Mouse (Mus musculus) liver, adult 2 months (tissue): ENCODE data around the gene Gm26602.
A peak's percentile ranks its signal among the peaks of the same experiment; 100 is the strongest.

Experiments used
- CTCF ChIP-seq: fragments of 200-500 bp; IDR thresholded peaks from 2 replicates; pipeline ENCODE4 v1.5.1; 2011; ENCODE audit warnings: low read depth, low read length, control low read depth
- POLR2A ChIP-seq: fragments of 200-500 bp; IDR thresholded peaks from 2 replicates; pipeline ENCODE4 v1.6.1; 2011; ENCODE audit warnings: low read length, control low read depth; ENCODE audit not compliant: insufficient read depth; ENCODE audit errors: extremely low read depth

GRCm38 (mm10) chr10:79927324-79928029 lies 16.8 kb downstream of the Gm26602 start:
- TF ChIP-seq CTCF (peak; percentile 11; the same call in 1 of the 2 replicates), POLR2A (no peak)
